ENCODE assay signal across 7 mouse cellular contexts in the genomic region with DNA sequence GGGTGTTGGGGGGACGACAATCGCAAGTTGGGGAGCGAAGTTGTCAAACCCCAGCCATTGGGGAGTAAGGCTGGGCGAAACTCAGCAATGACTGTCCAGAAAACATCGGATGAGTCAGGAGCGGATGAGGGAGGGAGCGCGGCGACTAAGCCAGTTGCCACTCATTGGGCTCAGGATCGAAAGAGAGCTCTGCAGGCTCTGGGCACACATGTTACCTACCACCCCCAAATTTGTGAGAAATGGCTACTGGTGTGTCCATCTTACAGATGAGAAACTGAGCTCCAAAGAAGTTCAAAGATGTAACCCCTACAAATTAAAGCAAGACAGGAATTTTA. TPM values are rescaled to one million over a fixed set of nuclear protein-coding genes. Genes with fewer than 3 reads are reported as not detected.
DNase-seq lines count a peak whose midpoint lies in the region; ATAC-seq and TF ChIP-seq lines count a peak whose summit lies in the region.

No protein-coding gene starts in this region.

- 2% methylated on average over 10 of the region's 10 CpGs for WGBS in spleen, adult 2 months
- under 1% methylated on average over 10 of the region's 10 CpGs for WGBS in forebrain, embryonic 10.5 days
- 1% methylated on average over 10 of the region's 10 CpGs for WGBS in limb, embryonic 14.5 days
- 1% methylated on average over 10 of the region's 10 CpGs for WGBS in stomach, embryonic 16.5 days

- peaks cover 22% of the 10 kb centered on the region for H3K4me1 ChIP-seq in spleen, adult 2 months (ENCODE audit: control insufficient read depth, insufficient read depth, insufficient read length)
- H3K4me1 ChIP-seq in forebrain, embryonic 10.5 days, result peaks cover 52% of the 10 kb centered on the region
- peaks cover 45% of the 10 kb centered on the region for H3K4me1 ChIP-seq in limb, embryonic 14.5 days (ENCODE audit: control insufficient read depth, insufficient read depth, low read length)
- peaks cover 55% of the 10 kb centered on the region for H3K4me1 ChIP-seq in stomach, embryonic 16.5 days (ENCODE audit: control insufficient read depth, insufficient read depth, low read length)

- H3K36me3 ChIP-seq in spleen, adult 2 months (ENCODE audit: control insufficient read depth, insufficient read depth, low read length), result no peaks in the 10 kb centered on the region
- H3K36me3 ChIP-seq in forebrain, embryonic 10.5 days (replicated peaks), result peaks cover 13% of the 10 kb centered on the region; the same call in 1 of the 2 replicates
- H3K36me3 ChIP-seq in limb, embryonic 14.5 days (ENCODE audit: control insufficient read depth, insufficient read depth, low read length), result peaks cover 21% of the 10 kb centered on the region
- no peaks in the 10 kb centered on the region for H3K36me3 ChIP-seq in stomach, embryonic 16.5 days (ENCODE audit: control insufficient read depth, insufficient read depth, low read length)

- H3K27me3 ChIP-seq in spleen, adult 2 months (ENCODE audit: control insufficient read depth, insufficient read depth, low read length), result no peaks in the 10 kb centered on the region
- peaks cover 58% of the 10 kb centered on the region for H3K27me3 ChIP-seq in forebrain, embryonic 10.5 days (ENCODE audit: poor library complexity, severe bottlenecking)
- no peaks in the 10 kb centered on the region for H3K27me3 ChIP-seq in limb, embryonic 14.5 days (ENCODE audit: control insufficient read depth, insufficient read depth, low read length)
- no peaks in the 10 kb centered on the region for H3K27me3 ChIP-seq in stomach, embryonic 16.5 days (ENCODE audit: control insufficient read depth, insufficient read depth, low read length)

- no peak for TF ChIP-seq CTCF in spleen, adult 2 months (IDR thresholded peaks at IDR 0.05; ENCODE audit: extremely low read depth, insufficient read depth, insufficient read length, insufficient replicate concordance)

- no peak for ATAC-seq in limb, embryonic 14.5 days (ENCODE audit: low FRiP score, low read depth)
- 0 out of 2 replicates have a peak, but pooled peaks have one; percentile 12 for ATAC-seq in stomach, embryonic 16.5 days (ENCODE audit: insufficient read depth, low FRiP score)

- no peak for TF ChIP-seq POLR2A in spleen, adult 2 months (IDR thresholded peaks at IDR 0.05; ENCODE audit: low read depth, low read length)
- TF ChIP-seq POLR2A in limb, embryonic 14.5 days (IDR thresholded peaks at IDR 0.05; ENCODE audit: borderline replicate concordance, extremely low read depth, insufficient read depth, insufficient read length), result no peak

- H3K9ac ChIP-seq in limb, embryonic 14.5 days (ENCODE audit: low read depth, low read length, severe bottlenecking), result peak overlapping the region; percentile 97
- peak overlapping the region; percentile 91 for H3K9ac ChIP-seq in stomach, embryonic 16.5 days (ENCODE audit: low read length)

- H3K9me3 ChIP-seq in forebrain, embryonic 10.5 days, result no peaks in the 10 kb centered on the region
- no peaks in the 10 kb centered on the region for H3K9me3 ChIP-seq in limb, embryonic 14.5 days (ENCODE audit: control insufficient read depth, low read length)
- no peaks in the 10 kb centered on the region for H3K9me3 ChIP-seq in stomach, embryonic 16.5 days (replicated peaks; ENCODE audit: control insufficient read depth, low read length)

- H3K27ac ChIP-seq in spleen, adult 2 months (ENCODE audit: insufficient read depth, low read length), result 0 out of 2 replicates have a peak overlapping the region, but pooled peaks have one; percentile 7
- H3K27ac ChIP-seq in forebrain, embryonic 10.5 days, result peak overlapping the region; percentile 94
- peak overlapping the region; percentile 94 for H3K27ac ChIP-seq in limb, embryonic 14.5 days (replicated peaks; ENCODE audit: low read depth, low read length)
- H3K27ac ChIP-seq in stomach, embryonic 16.5 days (ENCODE audit: low read length), result peak overlapping the region; percentile 89

- H3K4me2 ChIP-seq in limb, embryonic 14.5 days (replicated peaks; ENCODE audit: low read depth, low read length, severe bottlenecking), result peak overlapping the region; percentile 76
- peak overlapping the region; percentile 68 for H3K4me2 ChIP-seq in stomach, embryonic 16.5 days (ENCODE audit: low read depth, low read length)

- peak overlapping the region; percentile 87 for H3K4me3 ChIP-seq in spleen, adult 2 months (ENCODE audit: extremely low read depth, insufficient read depth, insufficient read length)
- H3K4me3 ChIP-seq in forebrain, embryonic 10.5 days, result peak overlapping the region; percentile 83
- H3K4me3 ChIP-seq in limb, embryonic 14.5 days (replicated peaks; ENCODE audit: low read length), result peak overlapping the region; percentile 87
- H3K4me3 ChIP-seq in stomach, embryonic 16.5 days (replicated peaks; ENCODE audit: low read length), result peak overlapping the region; percentile 60

- no peak for DNase-seq in spleen, adult 2 months (ENCODE audit: low read depth in 1 of 2, low spot score in 2 of 2)
- DNase-seq in spleen, adult 12 weeks (ENCODE audit: low spot score), result no peak
- DNase-seq in forebrain, embryonic 10.5 days (ENCODE audit: extremely low spot score, low spot score), result no peak
- no peak for DNase-seq in limb, embryonic 14.5 days (ENCODE audit: low spot score)
- no peak for DNase-seq in layer of hippocampus, postnatal 36 days
- no peak for DNase-seq in B cell, adult 2 months

RNA-seq across cellular contexts. Expression of a gene that starts 0.2 kb away (rescaled TPM):
- polyA plus RNA-seq in spleen, adult 2 months (2012; rRNA removed), result 11.7 and 14.0 TPM in 2 replicates
- polyA plus RNA-seq in forebrain, embryonic 10.5 days (2016; fragmentation: Nextera tagmentation; extraction: Ambion mirVana), result 71.5 and 71.8 TPM in 2 replicates
- polyA plus RNA-seq in limb, embryonic 14.5 days (2012; rRNA removed), result 76.7 and 90.5 TPM in 2 replicates
- polyA plus RNA-seq in limb, embryonic 14.5 days (2014; fragmentation: Nextera tagmentation; extraction: Ambion mirVana), result 119 and 126 TPM in 2 replicates
- polyA plus RNA-seq in stomach, embryonic 16.5 days (2015; fragmentation: Nextera tagmentation; extraction: Ambion mirVana), result 127 and 139 TPM in 2 replicates
- 10 to 100 TPM; 57.9 to 59.5 TPM for total RNA-seq in layer of hippocampus, postnatal 36 days (2021)

RNA-seq across cellular contexts. Expression of a gene that starts 47.2 kb away (rescaled TPM):
- not detected in 2 replicates for polyA plus RNA-seq in spleen, adult 2 months (2012; rRNA removed)
- not detected in 2 replicates for polyA plus RNA-seq in forebrain, embryonic 10.5 days (2016; fragmentation: Nextera tagmentation; extraction: Ambion mirVana)
- polyA plus RNA-seq in limb, embryonic 14.5 days (2012; rRNA removed), result 0.08 TPM in 2 replicates
- 0.08 TPM in 1 of 2 replicates, not detected in the other for polyA plus RNA-seq in limb, embryonic 14.5 days (2014; fragmentation: Nextera tagmentation; extraction: Ambion mirVana)
- polyA plus RNA-seq in stomach, embryonic 16.5 days (2015; fragmentation: Nextera tagmentation; extraction: Ambion mirVana), result 3.3 and 4.9 TPM in 2 replicates
- total RNA-seq in layer of hippocampus, postnatal 36 days (2021), result not detected

Comparison
In these comparisons a context has a peak if more than half of its experiments do, and no peak if none do; other contexts are left out.
1. H3K27ac ChIP-seq: peak in every context shown above with its lines; median percentile 94 in forebrain, embryonic 10.5 days; 94 in limb, embryonic 14.5 days; 89 in stomach, embryonic 16.5 days; 7 in spleen, adult 2 months.